Mouse (Mus musculus) intestine, postnatal 0 days (tissue): Measurements from ENCODE around the gene Ankrd13d. TPM values are rescaled to one million over a fixed set of nuclear protein-coding genes. Genes with fewer than 3 reads are reported as not detected.
A peak's percentile ranks its signal among the peaks of the same experiment; 100 is the strongest.

ENCODE experiments used
- ATAC-seq: fragments of 200-750 bp; cut with Nextera tagmentation; 2 replicates; pipeline ENCODE4 v1.8.0; 2017; ENCODE audit warnings: mild to moderate bottlenecking, moderate TSS enrichment, moderate library complexity
- H3K27ac ChIP-seq: fragments of 300-500 bp; sonication (generic); 2 replicates; pipeline ENCODE4 v1.5.1; 2014; ENCODE audit warnings: mild to moderate bottlenecking, low read depth, low read length, moderate library complexity
- H3K27me3 ChIP-seq: fragments of 300-500 bp; sonication (generic); replicated peaks from 2 replicates; pipeline ENCODE4 v1.6.1; 2014; ENCODE audit warnings: low read length, mixed read lengths; ENCODE audit not compliant: control insufficient read depth, insufficient read depth
- H3K36me3 ChIP-seq: fragments of 300-500 bp; sonication (generic); 2 replicates; pipeline ENCODE4 v1.6.1; 2014; ENCODE audit warnings: mild to moderate bottlenecking, moderate library complexity; ENCODE audit not compliant: control insufficient read depth, insufficient read depth
- H3K4me1 ChIP-seq: fragments of 300-500 bp; sonication (generic); replicated peaks from 2 replicates; pipeline ENCODE4 v1.6.1; 2014; ENCODE audit warnings: antibody characterized with exemption, low read length, mixed read lengths; ENCODE audit not compliant: control insufficient read depth, insufficient read depth
- H3K4me2 ChIP-seq: fragments of 300-500 bp; sonication (generic); replicated peaks from 2 replicates; pipeline ENCODE4 v1.6.1; 2014; ENCODE audit warnings: low read depth, mild to moderate bottlenecking, moderate library complexity
- H3K4me3 ChIP-seq: fragments of 300-500 bp; sonication (generic); 2 replicates; pipeline ENCODE4 v1.5.1; 2014; ENCODE audit warnings: low read depth, low read length
- H3K9ac ChIP-seq: fragments of 300-500 bp; sonication (generic); 2 replicates; pipeline ENCODE4 v1.6.1; 2014; ENCODE audit warnings: mild to moderate bottlenecking, low read depth, low read length
- H3K9me3 ChIP-seq: fragments of 300-500 bp; sonication (generic); 2 replicates; pipeline ENCODE4 v1.6.1; 2016; ENCODE audit warnings: mixed run types; ENCODE audit not compliant: control insufficient read depth
- CTCF ChIP-seq: sonication (generic); IDR thresholded peaks from 2 replicates; pipeline ENCODE4 v1.5.1; 2016; ENCODE audit warnings: low read depth, mild to moderate bottlenecking, control low read depth, antibody characterized with exemption, moderate library complexity
- WGBS: fragments of 180-500 bp; shearing (Covaris S2); extraction: QIAGEN DNeasy Blood & Tissue Kit; methylation state at CpG from one replicate; pipeline ENCODE4 v1.1.7; 2014; 5-methylcytosine and 5-hydroxymethylcytosine counted together
- polyA plus RNA-seq: library from polyadenylated mRNA; unstranded; fragments of >200 nt; fragmentation: Nextera tagmentation; extraction: Ambion mirVana; gene quantifications from 2 replicates; pipeline ENCODE4 v1.2.1, GENCODE M21; 2015

The Ankrd13d gene
- polyA plus RNA-seq, result 2.0 and 2.4 TPM in 2 replicates

GRCm38 (mm10) chr19:4282898-4283553, at the start of gene Ankrd13d:
Gene Ankrd13d, minus strand, starts transcription at chr19:4283137.
- under 1% methylated on average over 50 of the region's 50 CpGs for WGBS
- peak within 1 kb of the TSS; percentile 40 for H3K9ac ChIP-seq
- H3K4me3 ChIP-seq, result peak within 1 kb of the TSS; percentile 65
- peak; percentile 84 for TF ChIP-seq CTCF
- H3K27me3 ChIP-seq, result no peaks in the 10 kb centered on the region
- peak; percentile 89 for ATAC-seq
- H3K36me3 ChIP-seq, result peaks cover 24% of the 10 kb centered on the region
- peak within 1 kb of the TSS; percentile 92 for H3K4me2 ChIP-seq
- H3K9me3 ChIP-seq, result no peaks in the 10 kb centered on the region
- H3K4me1 ChIP-seq, result no peaks in the 10 kb centered on the region; the same call in 1 of the 2 replicates
- no peak within 1 kb of the TSS for H3K27ac ChIP-seq

- WGBS, result 1% methylated on average over 4 of the region's 4 CpGs
- peak overlapping the region; percentile 50 for H3K4me3 ChIP-seq
- peak overlapping the region; percentile 73 for H3K4me2 ChIP-seq
- no peak for ATAC-seq
- no peaks in the 10 kb centered on the region for H3K27me3 ChIP-seq
- TF ChIP-seq CTCF, result no peak
- H3K36me3 ChIP-seq, result peaks cover 19% of the 10 kb centered on the region
- peak overlapping the region; percentile 86 for H3K27ac ChIP-seq
- H3K4me1 ChIP-seq, result peaks cover 7% of the 10 kb centered on the region; the same call in 1 of the 2 replicates
- peak overlapping the region; percentile 45 for H3K9ac ChIP-seq
- no peaks in the 10 kb centered on the region for H3K9me3 ChIP-seq
Measured at GRCm38 (mm10) chr19:4332653-4333052, 49.7 kb upstream of the Ankrd13d start.

DNA sequence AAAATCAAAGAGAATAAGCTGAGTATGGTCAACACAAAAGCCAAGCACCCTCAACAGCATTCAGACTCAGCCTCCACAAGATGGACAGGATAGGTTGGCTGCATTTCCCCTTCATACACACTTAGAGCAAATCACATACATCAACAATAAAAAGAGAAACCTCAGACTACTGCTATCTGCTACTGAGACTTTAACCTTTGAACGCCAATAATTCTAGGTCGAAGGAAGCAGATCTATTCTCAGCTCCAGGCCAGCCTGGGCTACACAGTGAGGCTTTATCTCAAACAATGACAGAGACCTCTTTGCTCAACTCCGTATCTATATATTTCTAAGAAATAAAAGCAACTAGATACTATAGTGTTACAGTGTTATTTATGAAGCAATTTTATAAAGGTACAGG, 48.3 kb upstream of the Ankrd13d start:
- peak overlapping the region; percentile 86 for H3K27ac ChIP-seq
- peaks cover 33% of the 10 kb centered on the region for H3K36me3 ChIP-seq
- 32% methylated on average over 3 of the region's 3 CpGs for WGBS
- peaks cover 7% of the 10 kb centered on the region; the same call in 1 of the 2 replicates for H3K4me1 ChIP-seq
- H3K9me3 ChIP-seq, result no peaks in the 10 kb centered on the region
- TF ChIP-seq CTCF, result no peak
- no peak overlapping the region for H3K4me3 ChIP-seq
- H3K27me3 ChIP-seq, result no peaks in the 10 kb centered on the region
- ATAC-seq, result peak; percentile 58
- H3K9ac ChIP-seq, result no peak overlapping the region
- H3K4me2 ChIP-seq, result peak overlapping the region; percentile 9

DNA sequence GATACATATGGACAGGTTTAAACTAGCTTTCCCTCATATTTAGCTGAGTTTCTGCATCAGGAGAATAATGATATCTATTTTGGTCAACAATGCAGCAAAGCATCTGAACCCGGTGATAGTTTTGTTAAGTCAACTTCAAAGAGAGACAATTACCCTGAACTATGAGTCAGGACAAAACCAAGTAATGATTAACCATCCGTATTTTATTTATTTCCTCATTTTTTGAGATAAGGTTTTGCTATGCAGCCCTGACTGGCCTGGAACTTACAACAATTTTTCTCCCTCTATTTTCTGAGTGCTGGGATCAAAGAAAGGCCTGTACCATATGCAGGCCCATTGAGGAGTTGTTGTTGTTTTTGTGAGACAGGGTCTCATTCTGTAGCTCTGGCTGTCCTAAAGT, 47.7 kb upstream of the Ankrd13d start:
- Histone ChIP-seq H3K4me3 (no peak overlapping the region), H3K9ac (no peak overlapping the region), H3K27ac (peak overlapping the region; percentile 86), H3K36me3 (peaks cover 40% of the 10 kb centered on the region), H3K4me2 (peak overlapping the region; percentile 9), H3K4me1 (peaks cover 7% of the 10 kb centered on the region; the same call in 1 of the 2 replicates), H3K9me3 (no peaks in the 10 kb centered on the region), H3K27me3 (no peaks in the 10 kb centered on the region)
- ATAC-seq, result no peak
- WGBS, result 40% methylated on average over 2 of the region's 2 CpGs
- no peak for TF ChIP-seq CTCF

- ATAC-seq, result no peak
- no peak overlapping the region for H3K9ac ChIP-seq
- no peak for TF ChIP-seq CTCF
- no peaks in the 10 kb centered on the region for H3K27me3 ChIP-seq
- 91% methylated on average over 8 of the region's 8 CpGs for WGBS
- H3K9me3 ChIP-seq, result no peaks in the 10 kb centered on the region
- H3K4me1 ChIP-seq, result peaks cover 7% of the 10 kb centered on the region; the same call in 1 of the 2 replicates
- H3K27ac ChIP-seq, result no peak overlapping the region
- H3K4me2 ChIP-seq, result no peak overlapping the region
- no peak overlapping the region for H3K4me3 ChIP-seq
- peaks cover 58% of the 10 kb centered on the region for H3K36me3 ChIP-seq
Measured at GRCm38 (mm10) chr19:4328737-4329304, 45.9 kb upstream of the Ankrd13d start.

- 75% methylated on average over 1 of the region's 1 CpGs for WGBS
- peaks cover 75% of the 10 kb centered on the region for H3K36me3 ChIP-seq
- no peak overlapping the region for H3K27ac ChIP-seq
- H3K9ac ChIP-seq, result no peak overlapping the region; the same call in 1 of the 2 replicates
- no peaks in the 10 kb centered on the region for H3K9me3 ChIP-seq
- H3K4me3 ChIP-seq, result no peak overlapping the region
- ATAC-seq, result no peak
- peaks cover 4% of the 10 kb centered on the region; the same call in 1 of the 2 replicates for H3K4me1 ChIP-seq
- TF ChIP-seq CTCF, result no peak
- no peaks in the 10 kb centered on the region for H3K27me3 ChIP-seq
- H3K4me2 ChIP-seq, result no peak overlapping the region
Measured at GRCm38 (mm10) chr19:4326881-4327280, 43.9 kb upstream of the Ankrd13d start.
